Mouse (Mus musculus): ENCODE data around the gene Trak1.
A peak's percentile ranks its signal among the peaks of the same experiment; 100 is the strongest.

Trak1 gene

DNA sequence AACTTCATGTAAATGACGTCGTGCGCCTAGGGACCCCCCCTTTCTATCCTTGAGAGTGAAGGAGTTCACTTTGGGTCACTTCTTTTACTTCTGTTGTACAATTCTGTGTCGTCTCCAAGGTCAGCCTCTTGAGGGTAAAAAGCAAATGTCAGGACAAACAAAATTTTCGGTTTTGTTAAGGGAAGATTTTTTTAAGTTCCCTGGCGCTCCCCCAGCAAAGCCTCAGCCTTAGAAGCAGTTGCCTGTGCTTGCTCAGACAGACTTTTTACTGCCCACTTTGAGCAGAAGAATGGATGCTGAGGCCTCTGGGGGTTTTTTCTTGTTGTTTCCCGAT lies 730 bp downstream of the Trak1 start:
- DNase-seq, result no peak

DNA sequence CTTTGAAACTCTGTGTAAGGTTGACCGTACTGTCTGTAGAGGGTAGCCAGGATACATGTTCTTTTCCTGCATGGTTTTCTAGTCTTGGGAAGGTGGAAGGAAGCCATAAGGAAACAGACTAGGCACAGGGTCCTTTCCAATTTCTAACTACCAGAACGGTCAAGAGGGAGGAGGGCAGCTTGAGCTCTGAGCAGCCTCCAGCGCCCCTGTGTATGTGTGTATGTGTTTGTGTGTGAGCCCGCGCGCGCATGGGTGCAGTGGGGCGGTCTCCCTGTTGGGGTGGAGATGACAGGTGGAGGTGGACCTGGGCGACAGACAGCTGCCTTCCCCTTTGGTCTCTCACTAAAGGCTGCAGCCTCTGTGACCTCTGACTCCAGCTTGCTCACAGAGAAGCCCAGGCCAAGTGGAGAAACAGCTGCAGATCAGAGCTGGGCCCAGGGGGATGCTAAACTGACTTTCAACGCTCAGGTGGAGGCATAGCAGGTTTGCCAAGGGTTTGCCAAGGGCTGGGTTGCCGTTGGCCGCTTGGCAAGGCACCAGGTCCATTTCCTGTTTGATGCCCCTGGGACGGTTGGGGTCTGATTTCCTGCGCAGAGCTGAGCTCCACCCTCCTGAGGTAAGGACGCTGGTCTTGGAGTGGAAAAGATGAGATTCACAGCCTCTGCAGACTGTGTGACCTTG lies 1.2 kb downstream of the Trak1 start:
- peak; percentile 39 to 63 for DNase-seq

DNA sequence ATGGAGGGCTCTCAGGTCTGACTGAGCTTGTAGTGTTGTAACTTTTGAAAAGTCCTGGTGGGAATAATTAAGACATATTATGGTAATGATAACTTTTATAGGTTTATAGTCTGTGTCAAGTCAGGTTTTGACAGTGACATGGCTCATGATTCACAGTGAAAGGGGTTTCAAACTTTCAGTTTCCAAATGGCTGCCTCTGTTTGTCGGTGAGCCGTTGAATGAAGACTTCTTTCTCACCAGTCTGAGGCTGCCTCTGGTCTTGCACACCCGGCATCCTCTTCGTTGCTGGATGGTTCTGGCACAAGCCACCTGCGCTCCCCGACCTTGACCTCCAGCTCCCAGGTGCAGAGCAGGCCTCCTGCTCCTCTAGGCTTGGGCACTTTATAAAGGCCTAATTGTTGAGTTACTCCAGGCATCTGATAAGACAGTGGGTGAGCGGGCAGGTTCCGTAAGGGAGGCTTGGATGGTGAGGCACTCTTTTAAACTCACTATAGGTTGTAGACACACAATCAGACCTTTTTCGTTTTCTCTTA lies 2.0 kb downstream of the Trak1 start:
- DNase-seq, result peak in 1 of 2 experiments; percentile 35

DNA sequence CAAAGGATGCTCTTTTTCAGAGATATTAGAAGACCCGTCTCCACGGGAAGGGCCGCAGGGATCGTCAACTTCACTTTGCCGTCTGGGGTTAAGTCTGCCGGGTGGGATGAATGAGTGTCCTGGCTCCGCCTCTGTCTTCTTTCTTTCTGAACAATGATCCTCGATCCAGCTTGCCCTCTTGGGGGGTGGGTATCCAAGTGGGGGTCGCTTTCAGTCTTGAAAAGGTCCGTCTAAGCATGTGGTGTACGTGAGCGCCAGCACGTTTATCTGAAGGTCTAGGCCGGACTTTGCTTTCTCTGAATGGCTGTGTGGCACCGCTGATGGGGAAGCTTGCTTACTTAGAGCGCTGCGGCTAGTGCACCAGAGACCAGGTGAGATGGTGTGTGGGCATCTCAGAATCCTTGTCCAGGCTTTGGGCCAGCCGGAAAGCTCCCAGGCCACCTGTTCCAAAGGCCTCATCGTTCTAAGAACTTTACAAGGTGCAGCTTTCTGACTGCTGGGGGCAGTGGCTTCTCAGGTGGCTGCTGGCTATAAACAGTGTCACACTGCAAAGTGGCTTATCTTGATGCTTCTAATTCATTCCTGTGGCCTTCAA lies 2.8 kb downstream of the Trak1 start:
- no peak for DNase-seq

DNA sequence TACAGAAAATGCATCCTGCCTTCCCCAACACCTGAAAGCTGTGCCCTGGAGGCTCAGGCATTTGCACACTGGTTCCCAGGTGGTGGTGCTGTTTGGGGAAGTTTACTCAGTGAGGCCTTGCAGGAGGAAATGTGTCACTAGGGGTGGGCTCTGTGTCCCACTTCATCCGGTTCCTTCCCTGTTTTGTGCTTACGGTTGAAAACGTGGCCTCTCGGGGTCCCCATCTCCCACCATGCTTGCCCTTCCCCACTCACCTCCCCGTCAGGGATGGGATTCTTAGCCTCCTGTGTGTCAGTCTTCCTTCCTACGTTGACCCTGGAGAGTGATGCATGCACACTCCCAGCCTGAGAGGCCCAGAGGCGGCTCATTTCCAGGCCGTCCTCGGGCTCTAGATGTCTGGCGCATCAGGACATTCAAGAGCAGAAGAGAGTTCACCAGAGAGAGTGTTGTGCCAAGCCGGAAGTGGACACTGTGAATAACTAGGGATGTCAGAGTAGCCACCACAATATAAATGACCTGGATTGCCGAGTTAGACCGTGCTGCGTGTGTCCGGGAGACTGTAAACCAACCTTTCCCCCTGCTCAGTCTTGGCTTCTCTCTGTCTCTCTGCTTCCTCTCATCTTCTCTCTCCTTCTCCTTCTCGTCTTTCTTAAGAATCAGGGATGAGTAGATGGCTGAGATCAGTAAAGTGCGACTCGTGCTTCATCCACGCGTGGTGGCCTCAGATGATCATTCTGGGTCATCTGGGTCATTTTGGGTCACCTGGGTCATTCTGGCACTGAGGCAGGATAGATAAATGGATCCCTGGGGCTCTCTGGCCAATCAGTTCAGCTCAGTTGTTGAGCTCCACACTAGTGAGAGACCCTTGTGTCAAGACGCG lies 4.0 kb downstream of the Trak1 start:
- peak in 1 of 2 experiments; percentile 50 for DNase-seq

DNA sequence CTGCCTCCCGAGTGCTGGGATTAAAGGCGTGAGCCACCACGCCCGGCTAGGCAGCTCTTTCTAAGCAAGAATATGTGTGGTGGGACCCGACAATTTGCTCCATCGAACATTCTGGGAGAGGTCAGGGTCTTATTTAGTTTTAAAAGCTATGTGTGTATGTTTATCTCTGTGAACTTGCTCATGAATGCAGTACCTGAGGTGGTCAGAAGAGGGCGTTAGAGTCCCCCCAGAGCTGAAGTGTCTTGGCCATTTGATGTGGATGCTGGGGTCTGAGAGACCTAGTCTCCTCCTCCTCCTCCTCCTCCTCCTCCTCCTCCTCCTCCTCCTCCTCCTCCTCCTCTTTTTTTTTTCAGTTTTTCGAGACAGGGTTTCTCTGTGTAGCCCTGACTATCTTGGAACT lies 5.2 kb downstream of the Trak1 start:
- DNase-seq, result no peak

DNA sequence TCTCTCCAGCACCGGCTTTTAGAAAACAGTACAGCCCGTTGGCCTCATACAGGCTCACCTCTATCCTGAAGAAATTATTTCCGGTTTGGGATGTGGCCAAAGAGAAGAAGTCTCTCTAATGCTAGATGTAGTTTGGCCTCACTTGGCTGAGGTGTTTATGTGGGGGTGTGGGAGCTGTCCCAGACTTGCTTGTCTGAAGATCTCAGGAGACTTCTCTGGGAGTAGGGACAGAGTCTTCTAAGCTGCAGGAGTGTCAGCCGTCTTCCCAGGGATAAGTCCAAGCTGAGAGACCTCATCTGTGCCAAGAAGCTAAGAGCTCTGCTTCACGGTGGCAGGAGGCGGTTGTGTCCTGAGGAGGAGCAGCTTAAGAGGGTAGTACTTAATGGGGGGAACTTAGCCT lies 5.8 kb downstream of the Trak1 start:
- no peak for DNase-seq

DNA sequence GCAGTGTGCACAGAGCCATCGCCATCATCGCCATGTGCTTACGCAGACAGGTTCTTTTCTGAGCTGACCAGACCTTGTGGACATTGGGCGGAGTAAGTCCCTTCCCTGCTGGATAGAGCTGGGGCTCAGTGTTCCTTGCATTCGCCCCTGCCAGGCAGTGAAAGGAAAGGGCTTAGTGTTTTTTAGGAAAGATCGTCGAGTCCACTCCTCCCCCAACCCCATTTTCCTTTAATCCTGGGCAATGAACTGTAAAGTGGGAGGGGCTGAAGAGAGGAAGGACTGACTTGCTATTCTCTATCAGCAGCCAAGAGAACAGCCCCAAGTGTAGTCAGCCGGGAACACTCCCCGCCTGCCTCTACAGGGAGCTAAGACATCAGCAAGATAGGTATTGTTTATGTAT lies 6.4 kb downstream of the Trak1 start:
- DNase-seq, result no peak

DNA sequence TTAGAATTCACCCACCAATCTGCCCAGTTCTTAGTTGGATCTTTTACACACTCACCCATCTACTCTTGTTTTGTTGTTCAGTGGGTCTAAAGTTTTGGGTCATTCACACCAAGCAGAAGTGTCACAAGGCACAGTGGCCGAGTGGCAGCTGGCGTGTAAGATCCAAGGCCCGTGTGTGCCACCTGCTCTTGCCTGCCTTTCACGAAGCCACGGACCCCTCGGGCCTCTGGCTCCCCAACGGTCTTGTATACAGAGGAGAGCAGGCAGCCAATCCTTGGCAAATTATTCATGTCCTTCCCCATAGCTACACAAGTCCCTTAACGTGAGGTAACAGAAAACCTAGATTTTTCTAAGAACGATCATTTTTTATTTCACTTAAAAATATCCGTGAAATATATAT lies 7.2 kb downstream of the Trak1 start:
- DNase-seq, result no peak

DNA sequence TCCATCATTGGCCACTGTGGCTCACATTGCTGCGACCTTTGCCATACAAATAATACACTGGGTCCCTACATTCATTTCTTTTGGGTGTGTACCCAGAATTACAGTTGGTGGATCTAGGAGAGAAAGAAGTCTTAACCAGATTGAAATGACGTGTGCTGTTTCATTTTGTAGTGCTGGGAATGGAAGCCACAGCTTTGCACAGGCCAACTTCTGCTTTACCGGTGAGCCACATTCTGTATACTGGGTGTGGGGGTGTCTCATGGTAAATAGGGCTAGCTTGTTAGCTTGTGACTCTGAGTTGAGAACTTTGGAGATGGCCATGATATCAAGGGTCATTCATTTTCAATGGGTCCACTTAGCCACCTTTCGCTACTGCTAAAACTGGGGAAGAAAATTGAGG lies 8.2 kb downstream of the Trak1 start:
- DNase-seq, result no peak

DNA sequence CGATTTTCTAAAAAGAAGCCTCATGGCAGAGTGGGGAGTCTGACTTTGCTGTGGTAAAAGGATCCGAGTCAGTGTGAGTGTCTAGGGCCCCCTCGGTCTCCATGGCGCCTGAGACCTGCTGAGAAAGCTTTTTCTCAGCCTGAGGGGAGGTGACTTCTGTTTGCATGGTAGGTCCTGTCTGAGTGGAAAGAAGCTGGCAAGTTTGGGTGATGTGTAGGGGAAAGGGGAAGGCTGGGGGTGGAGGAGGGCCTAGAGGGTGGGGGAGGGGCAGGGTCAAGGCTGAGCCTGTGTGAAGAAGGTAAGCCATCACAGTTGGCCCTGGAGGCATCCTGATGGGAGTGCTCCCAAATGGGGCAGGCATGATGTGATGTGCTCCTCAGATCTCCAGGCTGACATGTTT lies 12.0 kb downstream of the Trak1 start:
- DNase-seq, result no peak

DNA sequence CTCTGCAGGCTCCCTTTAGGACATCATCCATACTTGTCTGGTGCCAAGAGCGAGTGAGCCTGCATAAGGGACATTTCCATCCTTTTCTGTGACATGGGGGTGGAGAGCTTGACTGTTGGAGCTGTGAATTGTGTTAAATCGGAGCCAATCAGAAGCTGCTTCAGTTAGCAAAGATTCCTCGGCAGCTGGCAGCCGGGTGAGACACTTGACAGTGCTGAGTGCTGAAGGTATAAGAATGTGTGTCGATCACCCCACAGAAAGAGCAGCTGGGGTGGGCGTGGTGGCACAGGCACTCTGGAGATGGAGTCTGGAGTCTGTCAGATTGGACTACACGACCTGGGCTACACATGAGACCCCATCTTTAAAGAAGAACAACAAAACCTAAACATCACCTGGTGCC lies 13.2 kb downstream of the Trak1 start:
- no peak for DNase-seq

DNA sequence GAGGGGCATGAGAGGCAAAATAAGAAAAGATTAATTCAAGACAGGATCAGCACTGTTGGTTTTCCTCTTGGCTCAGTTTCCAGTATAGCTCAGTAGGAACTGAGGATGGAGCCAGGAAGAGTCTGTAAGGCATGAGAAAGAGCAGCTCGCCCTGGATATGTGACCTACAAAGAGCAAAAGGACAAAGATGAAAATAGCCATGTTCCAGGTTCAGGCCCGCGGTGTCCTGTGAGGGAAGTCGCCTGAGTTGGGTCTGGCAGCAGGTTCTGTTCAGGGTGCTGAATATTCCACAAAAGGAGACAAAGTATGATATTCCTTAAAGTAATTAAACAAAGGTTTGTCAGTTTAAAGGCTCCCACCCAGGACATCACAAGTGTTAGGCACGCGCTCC lies 14.5 kb downstream of the Trak1 start:
- DNase-seq, result no peak

DNA sequence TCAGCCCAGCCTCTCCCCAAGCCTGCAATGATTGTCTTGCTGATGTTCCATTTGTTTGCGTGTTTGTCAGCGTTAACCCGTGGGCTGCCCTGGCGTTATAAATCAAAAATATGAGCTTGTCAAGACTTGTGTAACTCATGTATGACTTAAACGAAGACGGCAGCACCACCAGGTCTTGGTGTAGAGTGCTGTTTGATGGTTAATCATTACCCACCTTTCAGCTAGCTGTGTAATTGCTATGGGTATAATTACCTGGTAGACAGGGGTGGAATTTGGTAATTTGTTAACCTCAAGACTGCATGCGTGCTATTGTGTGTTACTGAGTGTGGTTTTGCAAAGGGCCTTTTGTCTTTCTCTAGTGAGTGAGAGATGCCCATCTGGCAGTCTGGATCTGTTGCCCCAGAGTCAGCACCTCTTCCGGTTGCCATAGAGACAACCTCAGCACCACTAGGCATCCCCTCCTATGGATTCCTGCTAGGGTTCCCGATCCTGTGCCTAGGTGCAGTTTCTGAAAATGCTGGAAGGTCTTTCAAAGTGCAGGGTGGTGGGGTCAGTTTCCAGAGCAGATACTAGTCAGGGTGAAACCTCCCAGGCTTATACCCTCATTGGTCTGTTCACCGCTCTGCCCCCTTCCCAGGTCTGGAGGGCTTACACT lies 15.1 kb downstream of the Trak1 start:
- DNase-seq, result no peak

DNA sequence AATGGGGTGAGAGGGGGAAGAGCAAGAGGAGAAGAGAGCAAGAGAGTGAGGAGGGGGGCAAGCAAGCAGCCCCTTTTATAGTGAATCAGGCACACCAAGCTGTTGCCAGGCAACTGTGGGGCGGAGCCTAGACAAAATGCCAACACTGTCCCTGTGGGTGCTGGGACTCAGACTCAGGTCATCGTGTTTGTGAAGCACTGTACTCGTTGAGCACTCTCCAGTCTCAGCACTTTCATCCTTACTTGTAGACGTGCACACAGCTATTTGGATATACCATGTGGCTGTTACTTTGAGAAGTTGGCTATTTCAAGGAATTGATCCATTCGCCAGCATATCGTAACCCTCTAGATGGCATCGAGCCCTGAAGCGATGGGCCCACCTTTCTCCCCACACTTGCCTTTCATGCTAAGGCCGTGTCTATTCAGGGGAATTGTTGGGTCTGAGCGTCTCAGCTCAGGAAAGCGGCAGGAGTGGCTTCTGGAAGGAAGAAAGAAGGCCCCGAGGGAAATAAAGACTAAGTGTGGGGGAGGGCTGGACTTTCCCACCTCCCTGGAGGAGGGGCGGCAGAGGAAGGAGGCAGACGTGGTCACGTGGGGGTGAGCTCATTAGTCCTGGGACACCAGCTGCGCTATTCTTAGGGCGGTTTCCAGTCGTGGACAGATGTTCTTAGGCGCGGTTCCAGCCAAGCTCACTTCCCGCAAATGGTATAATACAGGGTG lies 16.5 kb downstream of the Trak1 start:
- peak; percentile 36 to 59 for DNase-seq

DNA sequence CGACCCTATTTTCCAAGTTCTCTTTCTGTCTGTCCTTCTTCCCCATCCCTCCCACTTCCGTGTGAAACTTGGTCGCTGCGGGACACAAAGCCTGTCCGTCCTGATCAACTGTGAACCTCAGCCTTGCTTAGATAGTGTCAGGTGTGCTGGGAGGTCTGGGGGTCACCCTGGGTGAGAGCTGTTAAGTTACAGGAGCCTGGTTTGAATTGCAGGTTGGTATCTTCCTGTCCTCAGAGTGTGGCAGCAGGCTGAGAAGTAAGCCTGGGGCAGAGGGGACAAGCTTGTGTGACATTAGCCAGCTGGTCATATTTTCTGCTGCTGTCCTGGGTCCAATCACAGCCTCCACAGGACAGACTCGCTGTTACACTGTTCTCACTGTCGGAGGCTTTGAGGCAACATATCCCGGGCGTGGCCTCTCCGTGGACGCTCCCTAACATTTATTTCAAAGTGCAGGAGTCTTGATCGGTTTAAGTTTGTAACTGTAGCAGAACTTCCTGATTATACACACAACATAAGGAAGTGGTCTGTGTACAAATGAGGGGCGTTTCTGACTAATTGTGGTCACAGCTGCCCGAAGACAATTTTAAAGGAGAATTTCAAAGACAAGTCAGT lies 17.3 kb downstream of the Trak1 start:
- no peak for DNase-seq

DNA sequence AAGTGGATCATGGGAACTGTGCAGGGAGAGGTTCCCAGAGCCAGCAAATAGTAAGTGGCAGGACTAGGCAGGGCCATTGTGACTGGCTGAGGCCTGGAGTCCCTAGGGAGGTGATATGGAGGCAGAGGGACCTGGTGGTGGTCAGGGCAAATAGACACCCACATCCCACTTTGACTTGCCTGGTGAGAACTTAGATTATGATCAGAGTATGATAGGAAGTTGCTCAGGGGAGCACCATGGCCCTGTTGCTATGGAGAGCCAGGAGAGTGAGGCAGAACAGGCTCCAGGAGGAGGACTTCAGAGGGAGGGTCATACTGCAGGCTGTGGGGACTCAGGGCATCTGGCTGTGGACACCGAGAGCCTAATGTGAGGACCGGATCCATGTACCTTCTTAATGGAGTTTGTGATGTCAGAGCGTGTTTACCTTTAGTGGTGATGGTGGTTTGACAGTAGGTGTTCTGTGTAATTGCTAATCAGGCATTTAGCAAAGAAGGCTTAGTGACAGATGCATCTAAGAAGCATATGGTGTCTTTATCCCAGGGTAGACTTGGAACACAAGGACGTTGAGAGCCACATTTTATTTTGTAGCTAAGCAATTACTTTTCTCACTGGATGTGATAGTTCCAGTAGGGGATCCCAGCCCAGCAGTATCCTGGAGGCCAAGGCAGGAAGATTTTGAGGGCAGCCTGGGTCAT lies 18.7 kb downstream of the Trak1 start:
- no peak for DNase-seq

DNA sequence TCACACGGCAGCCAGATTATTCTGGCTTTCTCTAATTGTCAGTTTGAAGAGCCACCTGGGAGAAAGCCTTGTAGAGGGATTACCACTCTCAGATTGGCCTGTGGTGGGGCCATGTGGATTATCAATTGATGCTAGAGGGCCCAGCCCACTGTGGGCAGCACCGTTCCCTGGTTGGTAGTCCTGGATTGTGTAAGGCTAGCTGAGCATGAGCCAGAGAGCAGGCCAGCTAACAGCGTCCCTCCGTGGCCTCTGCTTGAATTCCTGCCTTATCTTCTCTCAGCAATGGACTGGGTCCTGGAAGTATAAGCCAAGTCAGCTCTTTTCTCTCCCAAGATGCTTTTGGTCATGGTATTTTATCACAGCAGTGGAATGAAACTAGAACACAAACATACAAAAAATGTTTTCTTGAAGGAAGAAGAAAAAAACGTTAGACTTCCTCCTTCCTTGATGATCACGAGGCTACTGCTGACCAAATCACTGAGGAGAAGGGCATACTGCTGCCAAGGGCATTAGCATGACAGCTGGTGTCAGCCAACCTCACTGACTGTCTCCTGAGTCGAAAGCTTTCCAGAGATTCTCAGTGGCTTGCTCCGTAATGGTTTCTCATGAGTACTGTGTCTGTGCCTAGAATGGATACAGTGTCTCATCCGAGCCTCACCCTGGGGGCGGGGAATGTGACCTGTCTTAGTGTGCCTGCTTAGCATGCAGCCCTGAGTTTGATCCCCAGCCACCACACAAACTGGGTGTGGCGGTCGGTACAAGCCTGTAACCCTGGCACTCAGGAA lies 19.5 kb downstream of the Trak1 start:
- no peak for DNase-seq

DNA sequence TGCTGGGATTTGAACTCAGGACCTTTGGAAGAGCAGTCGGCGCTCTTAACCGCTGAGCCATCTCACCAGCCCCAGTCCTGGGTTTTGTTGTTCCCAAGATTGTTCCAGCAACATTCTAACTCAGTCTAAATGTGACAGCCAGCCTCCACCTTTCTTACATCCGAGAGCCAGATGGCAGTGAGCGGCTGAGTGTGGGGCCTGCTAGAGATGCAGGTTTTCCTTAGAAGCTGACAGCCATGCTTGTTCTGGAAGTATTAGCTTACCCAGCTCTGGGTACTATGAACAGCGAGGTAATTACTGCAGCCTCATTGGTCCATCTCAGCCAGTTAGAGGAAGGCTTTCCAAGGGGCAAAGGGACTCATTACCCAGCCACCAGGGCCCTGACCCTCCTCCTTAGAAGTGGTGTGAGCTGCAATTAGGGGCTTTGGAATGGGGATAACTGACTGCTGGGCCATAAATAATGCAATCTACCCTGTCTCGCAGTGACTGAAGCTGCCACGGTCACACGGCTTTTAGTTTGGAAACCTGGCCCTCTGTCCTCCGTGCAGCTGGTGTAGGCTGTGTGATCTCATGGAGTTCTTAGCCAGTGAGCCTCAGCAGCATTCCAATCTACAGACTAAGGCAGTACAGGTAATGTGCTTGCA lies 22.1 kb downstream of the Trak1 start:
- no peak for DNase-seq

DNA sequence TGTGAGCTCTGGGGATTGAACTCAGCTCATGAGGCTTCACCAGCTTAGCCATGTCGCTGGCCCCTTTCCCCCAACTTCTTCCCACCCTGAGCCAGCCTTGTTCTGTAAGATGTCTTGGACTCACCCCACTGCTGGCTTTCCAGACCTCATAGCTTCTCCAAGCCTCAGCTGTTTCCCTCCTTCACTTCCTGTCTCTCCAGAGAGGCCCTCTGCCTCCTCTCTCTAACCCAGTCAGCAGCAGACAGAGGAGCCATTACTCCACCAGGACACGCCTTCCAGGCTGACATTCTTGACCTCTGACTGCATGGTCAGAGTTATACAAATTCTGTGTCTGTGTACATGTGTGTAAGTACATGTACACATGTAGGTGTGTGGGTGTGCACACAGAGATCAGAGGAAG lies 23.1 kb downstream of the Trak1 start:
- DNase-seq, result no peak

Measured in thymus, adult 18-20 months (tissue).